Mouse (Mus musculus) lung, adult 2 months (tissue): Measurements from ENCODE around the gene Olfr1454.

Source experiments
- CTCF ChIP-seq: fragments of 200-500 bp; IDR thresholded peaks from 2 replicates; pipeline ENCODE4 v1.5.1; 2011; ENCODE audit warnings: mild to moderate bottlenecking, low read length, control low read depth; ENCODE audit not compliant: insufficient read depth
- POLR2A ChIP-seq: fragments of 200-500 bp; IDR thresholded peaks from 2 replicates; pipeline ENCODE4 v1.6.1; 2011; ENCODE audit warnings: low read depth, mild to moderate bottlenecking, control low read depth, low read length, borderline replicate concordance; ENCODE audit errors: extremely low read depth

- TF ChIP-seq CTCF (no peak), POLR2A (no peak)
Observed at GRCm38 (mm10) chr19:13106675-13107074, 46.3 kb downstream of the Olfr1454 start, which contains the start of gene Olfr1458.
